Mouse (Mus musculus) embryo, embryonic 11.5 days (tissue): ENCODE data around the gene Olfr556.
A peak's percentile ranks its signal among the peaks of the same experiment; 100 is the strongest.
"Not testable (repeated sequence)": the region's sequence is repeated elsewhere in the genome, so short reads cannot be mapped to it uniquely, and the experiment has no call there.

Source experiments
- DNase-seq: peaks from one replicate; pipeline ENCODE4 v3.0.0-alpha.2; 2012; ENCODE audit warnings: low read depth, low spot score

The Olfr556 gene

DNA sequence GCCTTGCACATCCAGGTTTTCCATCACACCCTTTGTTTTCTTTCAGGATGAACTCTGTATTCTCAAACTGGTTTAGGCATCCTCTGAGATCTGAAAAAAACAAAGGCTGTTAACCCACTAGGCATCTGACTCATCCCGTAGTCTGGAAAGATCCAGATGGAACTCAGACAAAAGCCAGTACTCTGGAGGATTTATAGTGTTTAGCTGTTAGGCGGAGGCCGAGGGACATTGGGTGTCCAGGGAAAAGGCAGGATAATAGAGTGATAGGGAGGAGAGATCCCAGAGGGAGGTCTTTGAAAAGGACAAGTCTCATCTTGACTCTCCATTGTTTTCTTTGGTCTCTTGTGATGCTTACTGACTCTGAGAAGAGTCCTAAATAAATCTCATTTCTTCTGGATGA lies at the start of gene Olfr556:
Gene Olfr556, plus strand, starts transcription at position 301 of the 400 bp plus-strand sequence.
- DNase-seq = no peak

DNA sequence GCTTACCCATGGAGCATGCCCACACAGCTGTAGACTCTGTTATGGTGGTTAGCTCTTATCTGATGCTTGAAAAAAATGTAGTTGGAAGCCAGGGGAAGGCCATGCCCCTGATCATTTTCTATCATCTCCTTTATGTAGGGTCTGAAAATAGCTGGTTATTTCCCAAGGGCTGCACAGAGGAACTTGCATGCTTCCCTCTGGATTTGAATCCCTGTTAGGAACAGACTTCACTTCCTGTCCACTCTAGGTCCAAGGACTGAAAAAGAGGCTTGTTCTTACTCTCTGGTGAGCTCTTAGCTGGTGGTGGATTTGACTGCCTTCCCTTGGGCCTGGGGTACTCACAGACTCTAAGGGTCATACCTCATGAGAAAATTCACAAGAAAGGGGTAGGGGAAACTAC lies 46.6 kb upstream of the Olfr556 start, which contains the start of gene Olfr553:
Gene Olfr553, minus strand, starts transcription at position 101 of the 400 bp plus-strand sequence.
- no peak for DNase-seq

DNA sequence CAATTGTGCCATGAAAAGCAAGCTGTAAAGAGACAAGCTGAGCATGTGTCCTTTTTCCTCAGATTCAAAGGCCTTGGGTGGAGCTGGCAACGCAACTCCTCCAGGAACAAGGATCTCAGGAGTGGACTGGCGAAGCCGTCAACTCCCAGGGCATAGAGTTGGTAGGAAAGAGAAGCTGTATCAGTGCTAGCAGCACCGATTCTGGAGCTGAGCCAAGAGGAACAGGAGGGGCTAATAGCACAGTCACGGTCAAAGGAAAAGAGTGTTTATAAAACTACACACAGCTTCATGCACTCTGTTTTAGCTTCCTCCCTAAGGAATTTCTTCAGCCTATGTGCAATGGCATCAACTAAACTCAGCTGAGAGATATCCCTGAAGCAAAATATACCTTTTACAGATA lies 45.1 kb upstream of the Olfr556 start:
- DNase-seq = no peak

DNA sequence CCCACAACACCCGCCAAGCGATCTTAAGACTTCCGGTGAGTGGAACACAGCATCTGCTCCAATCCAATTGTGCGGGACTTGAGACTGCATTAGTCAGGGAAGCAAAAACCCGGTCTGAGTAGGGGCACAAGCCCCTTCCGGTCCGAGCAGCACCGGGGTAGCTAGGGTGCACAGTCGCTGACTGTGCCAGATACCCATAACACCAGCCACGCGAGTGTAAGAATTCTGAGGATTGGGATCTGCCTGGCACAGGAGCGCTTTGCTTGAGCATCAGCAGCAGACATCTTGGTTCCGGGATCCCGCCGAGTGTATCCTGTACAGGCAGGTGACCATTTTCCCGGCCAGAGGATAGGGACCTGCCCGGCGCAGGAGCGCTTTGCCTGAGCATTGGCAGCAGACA lies 44.3 kb upstream of the Olfr556 start:
- not testable (repeated sequence) for DNase-seq

DNA sequence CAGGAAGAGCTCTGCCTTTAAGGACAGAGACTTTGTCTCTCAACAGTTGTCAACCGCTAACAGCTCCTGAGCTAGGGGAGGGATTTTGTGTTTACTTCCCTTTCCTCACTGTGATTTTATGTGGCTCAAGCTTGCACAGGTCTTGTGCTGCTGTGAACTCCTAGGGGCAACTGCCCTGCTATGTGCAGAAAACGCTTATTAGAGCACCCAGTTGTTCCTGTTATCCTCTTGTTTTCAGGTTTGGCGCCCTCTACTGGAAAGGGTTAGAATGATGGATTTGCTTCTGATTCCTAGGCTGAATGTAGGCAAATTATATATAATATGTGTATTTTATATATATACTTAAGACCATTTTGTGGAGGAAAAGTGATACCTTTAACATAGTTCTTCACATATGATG lies 28.0 kb upstream of the Olfr556 start:
- no peak for DNase-seq

DNA sequence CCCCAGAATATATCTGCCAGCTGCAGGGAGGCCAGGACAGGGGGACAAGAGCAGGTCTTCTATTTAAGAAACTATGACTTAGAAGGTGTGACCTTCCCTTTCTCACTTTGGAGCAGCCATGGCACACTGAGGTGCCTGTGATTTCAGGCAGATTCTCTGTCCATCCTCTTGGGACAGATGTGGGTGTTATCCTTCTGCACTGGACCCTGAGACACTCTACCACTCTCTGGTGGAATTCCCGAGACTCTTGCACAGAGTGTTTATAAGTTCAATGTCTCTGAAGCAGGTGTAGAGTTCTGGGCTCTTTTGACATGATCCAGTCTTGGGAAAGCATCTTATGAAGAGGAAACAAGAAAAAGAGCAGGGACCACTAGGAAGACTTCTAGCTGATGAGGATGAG lies 26.6 kb upstream of the Olfr556 start, which contains the start of gene Olfr554:
Gene Olfr554, plus strand, starts transcription at position 301 of the 400 bp plus-strand sequence.
- DNase-seq = no peak

DNA sequence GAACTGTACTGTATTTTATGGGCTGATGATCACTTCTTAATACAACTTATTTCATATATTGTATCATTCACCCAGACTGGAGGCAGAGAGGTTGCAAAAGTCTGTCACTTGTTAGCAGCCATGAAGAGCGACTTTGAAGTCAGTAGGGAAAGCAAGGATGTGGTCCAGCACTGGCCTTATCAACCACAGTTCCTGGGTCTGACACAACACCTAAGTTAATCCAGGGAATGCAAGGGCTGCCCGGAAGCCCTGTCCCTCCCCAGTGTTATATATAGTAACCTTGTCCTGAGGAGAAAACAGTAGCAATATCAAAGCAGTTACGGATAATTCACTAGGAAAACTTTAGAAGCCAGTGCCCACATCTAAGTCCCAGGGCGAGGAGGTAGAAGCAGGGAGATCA lies 19.8 kb upstream of the Olfr556 start:
- DNase-seq = not testable (repeated sequence)

DNA sequence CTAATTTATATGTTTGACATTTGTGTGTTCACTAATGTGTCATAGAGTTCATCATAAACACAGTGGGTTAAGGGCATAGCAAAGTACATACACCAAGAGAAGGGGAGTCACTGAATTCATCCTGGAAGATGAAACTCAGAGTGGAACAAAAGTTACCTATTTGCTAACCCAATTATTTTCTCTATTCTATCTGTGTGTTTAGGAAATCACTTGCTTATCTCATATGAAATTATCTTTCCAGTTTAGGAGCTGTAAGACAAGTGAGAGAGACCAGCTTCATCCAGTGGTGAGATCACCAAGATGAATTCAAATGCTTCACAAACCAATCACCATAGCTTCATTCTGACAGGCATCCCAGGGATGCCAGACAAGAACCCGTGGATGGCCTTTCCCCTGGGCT lies 6.2 kb upstream of the Olfr556 start, which contains the start of gene Olfr555:
Gene Olfr555, plus strand, starts transcription at position 301 of the 400 bp plus-strand sequence.
- no peak for DNase-seq

DNA sequence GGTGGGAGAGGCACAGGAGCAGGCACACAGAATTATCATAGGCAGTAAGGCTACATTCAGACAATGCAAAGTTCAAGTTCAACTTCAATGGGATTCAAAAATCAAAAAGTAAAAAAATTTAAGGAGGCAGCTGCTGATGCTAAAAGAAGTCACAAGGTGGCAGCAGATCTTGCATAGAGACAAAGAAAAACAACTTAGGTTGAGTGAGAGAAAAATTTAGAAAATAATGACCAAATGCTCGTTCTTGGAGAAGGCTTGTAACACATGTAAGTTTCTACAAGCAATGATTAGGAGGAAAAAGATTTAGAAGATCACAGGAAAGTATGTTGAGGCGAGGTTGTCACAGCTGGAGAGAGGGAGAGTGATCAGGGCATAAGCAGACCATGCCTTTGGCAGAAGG lies 679 bp downstream of the Olfr556 start:
- no peak for DNase-seq

DNA sequence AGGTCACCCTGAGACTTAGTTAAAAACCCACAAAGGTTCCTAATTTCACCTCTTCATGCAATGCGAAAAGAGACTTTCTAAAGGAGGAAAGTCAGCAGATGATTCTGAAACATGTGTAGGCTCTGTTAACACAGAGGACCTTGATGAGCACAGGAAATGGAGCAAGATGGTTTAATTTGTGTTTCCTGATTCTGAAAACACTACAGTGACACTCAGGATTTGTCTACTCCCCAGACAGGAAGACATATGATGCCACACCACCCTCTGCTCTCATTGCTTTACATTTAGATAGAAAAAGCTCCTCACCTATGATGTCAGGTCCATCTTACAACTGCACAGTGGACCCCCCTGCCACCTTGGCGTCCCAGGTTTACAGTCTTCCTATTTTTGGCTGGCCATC lies 11.5 kb downstream of the Olfr556 start:
- no peak for DNase-seq

DNA sequence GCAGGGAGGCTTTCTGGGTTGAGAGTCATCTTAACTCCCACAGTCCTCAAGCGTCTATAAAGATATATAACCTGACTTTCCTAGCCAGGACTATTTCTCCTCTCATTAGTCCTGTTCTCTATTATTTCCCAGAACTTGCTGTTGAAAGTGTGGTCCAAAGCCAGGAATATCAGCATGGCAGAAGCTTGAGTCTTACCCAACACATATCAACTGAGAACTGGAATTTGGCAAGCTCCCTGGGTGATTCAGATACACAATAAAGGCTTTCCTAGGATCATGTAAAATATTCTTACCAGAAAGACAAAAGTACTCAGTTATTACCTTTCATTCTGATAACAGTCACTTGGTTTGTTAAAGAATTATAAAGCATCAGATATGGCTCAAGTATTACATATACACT lies 17.2 kb downstream of the Olfr556 start:
- no peak for DNase-seq

DNA sequence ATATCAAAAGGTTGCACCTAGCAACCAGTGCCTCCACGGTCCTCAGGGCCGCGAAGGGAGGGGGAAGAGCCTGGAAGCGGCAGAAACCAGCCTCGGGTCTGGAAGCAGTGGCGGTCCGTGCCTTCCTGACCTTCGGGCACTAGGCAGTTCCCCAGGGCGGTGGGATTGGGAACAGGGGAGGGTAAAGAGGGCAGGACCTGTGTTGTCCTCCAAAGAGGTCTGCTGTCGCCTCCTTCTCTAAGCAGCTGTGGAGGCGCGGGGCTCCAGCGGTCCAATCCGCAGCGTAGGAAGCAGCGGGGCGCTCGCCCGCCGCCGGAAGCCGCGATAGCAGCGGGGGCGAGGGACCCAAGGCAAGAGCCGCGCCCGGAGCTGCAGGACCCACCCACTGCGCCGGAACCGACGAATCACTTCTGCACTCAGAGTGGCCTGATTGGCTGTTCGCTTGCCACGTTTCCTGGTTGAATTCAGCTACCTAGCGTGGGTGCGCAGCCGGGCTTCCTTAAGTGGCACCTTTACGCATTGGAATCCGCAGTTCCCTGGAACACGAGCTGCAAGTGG lies 22.3 kb downstream of the Olfr556 start, which contains the start of gene Trim68:
Gene Trim68, minus strand, starts transcription at position 384 of the 558 bp plus-strand sequence.
- DNase-seq = peak; percentile 73

DNA sequence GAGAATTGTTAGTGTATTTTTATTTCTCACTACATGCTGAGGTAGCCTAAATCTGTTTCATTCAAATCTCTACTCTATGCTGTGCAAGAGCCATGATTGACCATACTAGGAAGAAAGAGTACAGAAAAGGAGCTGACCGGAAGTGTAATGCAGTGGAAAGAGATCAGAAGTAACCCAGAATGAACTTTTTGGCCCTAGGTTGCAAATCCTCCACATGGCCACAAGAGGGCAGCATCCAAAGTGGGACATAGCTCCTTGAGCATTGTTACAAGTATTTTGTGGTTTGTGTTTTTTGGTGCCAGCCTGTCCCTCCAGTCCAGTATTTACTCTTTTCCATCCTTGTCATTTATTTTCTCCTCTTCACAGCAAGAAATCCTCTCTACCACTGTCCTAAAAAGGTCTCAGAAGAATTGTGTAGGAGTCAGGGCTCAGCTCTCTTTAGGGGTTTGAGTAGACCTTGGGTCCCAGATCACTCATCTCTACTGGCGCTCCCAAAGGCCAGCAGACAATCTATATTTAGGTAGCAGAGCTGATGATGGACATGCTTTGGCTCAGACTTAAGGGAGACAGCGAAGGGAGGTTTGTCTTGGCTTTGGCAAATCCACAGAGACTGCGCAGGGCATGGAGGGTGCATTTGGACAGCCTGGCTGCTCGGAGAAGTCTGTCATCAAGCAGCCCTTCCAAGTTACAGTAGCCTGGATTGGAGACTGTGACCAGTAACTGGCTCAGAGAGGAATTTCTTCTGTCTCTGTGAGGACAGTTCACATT lies 30.8 kb downstream of the Olfr556 start, which contains the start of gene Olfr557:
Gene Olfr557, plus strand, starts transcription at position 553 of the 768 bp plus-strand sequence.
- peak; percentile 26 for DNase-seq

DNA sequence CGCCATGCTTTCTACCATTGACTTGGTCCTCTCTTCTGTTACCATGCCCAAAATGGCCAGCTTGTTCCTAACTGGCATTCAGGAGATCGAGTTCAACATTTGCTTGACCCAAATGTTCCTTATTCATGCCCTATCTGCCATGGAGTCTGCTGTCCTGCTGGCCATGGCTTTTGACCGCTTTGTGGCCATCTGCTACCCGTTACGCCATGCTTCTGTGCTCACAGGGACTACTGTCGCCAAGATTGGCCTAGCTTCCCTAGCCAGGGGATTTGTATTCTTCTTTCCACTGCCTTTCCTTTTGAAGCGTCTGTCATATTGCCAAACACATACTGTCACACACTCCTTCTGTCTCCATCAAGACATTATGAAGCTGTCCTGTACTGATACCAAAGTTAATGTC lies 33.8 kb downstream of the Olfr556 start:
- no peak for DNase-seq

DNA sequence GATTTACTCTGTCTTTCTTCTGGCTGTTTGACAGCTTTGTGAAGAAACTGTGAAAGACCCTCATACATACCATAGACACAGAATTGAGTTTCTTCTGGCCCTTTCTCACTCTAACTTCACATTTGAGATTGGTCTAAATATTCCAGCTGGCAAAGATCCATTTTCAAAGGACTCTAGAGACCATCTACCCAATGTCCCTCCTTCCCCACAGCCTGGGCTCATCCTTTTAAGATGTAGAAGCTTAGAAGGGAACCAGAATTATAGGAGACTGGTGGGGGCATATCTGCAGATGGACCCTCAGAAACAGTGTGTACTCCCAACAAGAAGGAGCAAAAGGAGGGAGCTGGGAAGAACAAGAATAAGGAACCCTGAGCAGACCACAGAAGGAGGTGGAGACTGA lies 37.2 kb downstream of the Olfr556 start, which contains the start of gene Olfr558:
Gene Olfr558, plus strand, starts transcription at position 301 of the 400 bp plus-strand sequence.
- DNase-seq = no peak

DNA sequence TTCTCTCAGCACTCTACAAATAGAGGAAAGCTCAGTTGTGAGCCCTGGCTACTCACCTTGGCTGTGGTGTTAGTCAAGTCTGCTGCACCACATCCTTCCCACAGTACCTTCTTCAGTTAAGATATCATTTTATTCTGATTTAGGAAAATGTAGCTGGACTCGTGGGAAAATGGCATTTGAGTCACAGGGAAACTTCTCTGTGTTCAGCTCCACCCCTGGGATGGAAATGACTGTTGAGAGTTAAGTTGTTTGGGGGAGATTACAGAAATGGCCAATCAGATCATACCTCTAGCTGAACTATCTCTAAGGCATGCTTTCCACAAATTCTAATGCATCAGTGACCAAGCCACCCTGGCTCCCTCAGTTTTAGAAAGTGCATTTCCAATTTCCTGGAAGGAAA lies 54.3 kb downstream of the Olfr556 start, which contains the start of gene Olfr33:
Gene Olfr33, minus strand, starts transcription at position 101 of the 400 bp plus-strand sequence.
- no peak for DNase-seq
